Mouse (Mus musculus) thymus, adult 2 months (tissue): ENCODE measurements at regions not wholly inside any gene's neighbourhood (a gene's known extent, or its start where the extent isn't known, plus 50 kb on each side); places are given as distances from the start of the nearest gene placed in this dataset.

Experiments
- CTCF ChIP-seq: fragments of 200-500 bp; IDR thresholded peaks from 2 replicates; pipeline ENCODE4 v1.5.1; 2012; ENCODE audit warnings: mild to moderate bottlenecking, control low read depth, low read length, moderate library complexity, borderline replicate concordance; ENCODE audit not compliant: control insufficient read depth, poor library complexity, insufficient read depth; ENCODE audit errors: extremely low read depth
- POLR2A ChIP-seq: fragments of 200-500 bp; IDR thresholded peaks from 2 replicates; pipeline ENCODE4 v1.6.1; 2012; ENCODE audit warnings: mild to moderate bottlenecking, low read length, control low read depth, moderate library complexity; ENCODE audit not compliant: control insufficient read depth, poor library complexity, insufficient read depth; ENCODE audit errors: extremely low read depth

DNA sequence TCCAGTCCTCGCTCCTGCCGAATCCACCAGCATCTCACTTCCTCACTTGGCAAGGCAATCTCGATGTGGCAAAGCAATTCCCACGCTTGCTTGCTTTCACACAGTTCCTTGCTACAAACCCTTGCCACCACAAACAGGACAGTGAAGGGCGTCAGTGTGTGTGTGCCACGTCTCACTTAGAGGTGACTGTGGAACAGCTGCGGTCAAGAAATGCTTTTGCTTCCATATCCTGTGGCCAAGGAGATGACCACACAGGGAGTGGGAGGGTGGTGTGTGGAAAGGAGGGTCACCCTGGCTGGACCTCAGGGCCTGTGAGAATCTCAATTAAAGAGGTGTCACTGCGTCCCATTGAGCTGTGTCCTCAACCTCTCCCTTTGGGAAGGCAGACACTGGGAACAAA is 207.4 kb downstream of the Opa1 start:
- TF ChIP-seq POLR2A (no peak), CTCF (no peak)
